Mouse (Mus musculus) NIH3T3 (cell line): ENCODE results near the gene Klrb1c.
"Not testable (repeated sequence)": the region's sequence is repeated elsewhere in the genome, so short reads cannot be mapped to it uniquely, and the experiment has no call there.

Experiments used
- DNase-seq: peaks from one replicate; pipeline ENCODE4 v3.0.0-alpha.2; 2012; ENCODE audit warnings: low read depth

Klrb1c gene

GRCm38 (mm10) chr6:128755402-128755763, 33.6 kb downstream of the Klrb1c start:
- DNase-seq: not testable (repeated sequence)

GRCm38 (mm10) chr6:128754748-128755401, 34.1 kb downstream of the Klrb1c start:
- not testable (repeated sequence) for DNase-seq

DNA sequence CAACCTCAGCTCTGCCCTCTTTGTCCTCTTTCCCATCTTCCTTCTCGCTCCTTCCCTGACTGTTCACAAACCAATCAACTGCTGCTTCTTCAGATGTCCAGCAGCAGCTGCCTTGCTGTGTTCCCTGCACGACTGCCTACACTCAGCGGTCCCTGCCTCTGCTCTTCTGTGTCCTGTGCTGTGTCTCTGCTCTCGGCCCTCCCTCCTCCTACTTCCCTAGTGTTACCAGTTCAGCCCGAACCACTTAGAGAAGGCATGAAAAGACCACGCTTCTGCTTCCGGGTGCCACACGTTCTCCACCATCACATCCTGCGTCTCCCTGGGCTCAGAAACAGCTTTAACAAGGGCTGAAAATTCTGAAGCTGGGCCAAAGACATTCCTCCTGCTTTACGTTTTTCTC, 34.8 kb downstream of the Klrb1c start:
- DNase-seq: peak; percentile 56

DNA sequence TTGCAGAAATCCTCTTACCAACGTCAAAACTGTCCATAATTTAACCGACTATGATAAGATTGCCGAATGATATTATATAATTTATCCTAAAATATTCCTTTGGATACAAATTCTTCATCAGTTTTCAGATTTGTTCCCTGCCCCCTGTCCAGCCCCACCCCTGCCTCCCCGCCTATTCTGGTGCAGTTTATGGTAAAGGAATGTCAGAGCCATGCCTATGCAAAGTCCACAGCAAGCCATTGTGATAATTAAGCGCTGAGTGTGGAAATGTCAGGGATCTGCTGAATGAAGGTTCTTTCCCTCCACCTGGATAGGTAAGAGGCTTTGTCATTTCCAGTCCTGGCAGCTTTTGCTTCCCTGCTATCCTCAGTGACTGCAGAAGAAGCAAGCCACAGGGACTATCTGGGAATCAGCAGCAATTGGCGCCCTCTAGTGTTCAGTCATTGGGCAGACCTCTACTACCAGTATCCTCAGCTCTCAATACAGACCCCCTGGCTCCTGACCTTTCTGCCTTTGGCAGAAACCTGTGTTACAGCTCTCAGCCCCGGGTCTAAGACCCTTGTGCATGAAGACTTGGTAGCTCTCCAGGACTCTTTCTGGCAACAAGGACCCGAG, 35.3 kb downstream of the Klrb1c start:
- DNase-seq: peak; percentile 84

GRCm38 (mm10) chr6:128747006-128747405, 42.0 kb downstream of the Klrb1c start:
- not testable (repeated sequence) for DNase-seq

- DNase-seq: no peak
Observed at GRCm38 (mm10) chr6:128737445-128737844, 51.6 kb downstream of the Klrb1c start.

GRCm38 (mm10) chr6:128736100-128736499, 52.9 kb downstream of the Klrb1c start:
- DNase-seq: peak; percentile 52

DNA sequence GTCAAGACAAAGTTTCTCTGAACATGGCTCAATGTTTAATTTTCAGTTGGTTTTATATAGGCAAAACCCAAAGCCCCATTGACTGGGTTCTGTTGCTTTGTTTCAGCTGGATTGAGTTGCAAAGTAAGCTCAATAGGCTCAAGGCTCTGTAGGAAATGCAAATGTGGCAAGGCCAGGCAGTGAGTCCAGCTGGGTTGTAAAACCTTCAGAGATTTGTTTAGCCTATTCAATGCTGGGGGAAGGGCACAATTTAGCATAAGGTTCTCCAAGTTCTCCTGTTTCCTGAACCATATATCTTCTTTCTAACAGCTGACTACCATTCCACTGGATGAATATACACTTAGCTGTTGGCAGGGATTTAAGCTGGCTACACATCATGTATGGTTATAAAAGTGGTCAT, 54.1 kb downstream of the Klrb1c start:
- no peak for DNase-seq

DNA sequence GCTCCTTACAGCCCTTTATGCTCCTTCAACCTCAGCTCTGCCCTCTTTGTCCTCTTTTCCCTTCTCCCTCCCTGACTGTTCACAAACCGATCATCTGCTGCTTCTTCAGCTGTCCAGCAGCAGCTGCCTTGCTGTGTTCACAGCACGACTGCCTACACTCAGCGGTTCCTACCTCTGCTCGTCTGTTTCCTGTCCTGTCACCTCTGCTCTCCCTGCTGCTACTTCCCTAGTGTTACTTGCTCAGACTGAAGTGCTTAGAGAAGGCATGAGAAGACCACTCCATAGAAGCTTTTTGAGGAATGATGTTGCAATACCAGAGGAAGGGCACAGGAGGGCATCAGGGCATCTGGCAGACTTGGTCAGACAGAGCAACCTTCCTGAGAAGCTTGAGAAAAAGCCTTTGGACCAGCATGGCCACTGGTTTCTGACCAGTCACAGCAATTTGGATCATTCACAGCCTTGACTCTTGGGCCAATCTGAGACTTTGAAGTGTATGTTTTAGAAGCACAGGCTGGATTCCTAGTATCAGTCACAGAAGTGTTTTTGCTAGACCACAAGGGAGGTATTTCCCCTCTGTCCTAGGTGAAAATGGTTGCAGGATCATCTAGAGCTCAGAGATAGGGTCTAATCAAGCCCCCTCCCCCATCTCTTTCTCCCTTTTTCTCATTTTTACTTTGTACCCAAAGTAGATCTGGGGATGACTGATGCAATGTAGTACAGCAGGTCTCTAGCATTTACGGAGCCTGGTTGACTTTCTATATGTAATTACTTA, 54.9 kb downstream of the Klrb1c start:
- no peak for DNase-seq

DNA sequence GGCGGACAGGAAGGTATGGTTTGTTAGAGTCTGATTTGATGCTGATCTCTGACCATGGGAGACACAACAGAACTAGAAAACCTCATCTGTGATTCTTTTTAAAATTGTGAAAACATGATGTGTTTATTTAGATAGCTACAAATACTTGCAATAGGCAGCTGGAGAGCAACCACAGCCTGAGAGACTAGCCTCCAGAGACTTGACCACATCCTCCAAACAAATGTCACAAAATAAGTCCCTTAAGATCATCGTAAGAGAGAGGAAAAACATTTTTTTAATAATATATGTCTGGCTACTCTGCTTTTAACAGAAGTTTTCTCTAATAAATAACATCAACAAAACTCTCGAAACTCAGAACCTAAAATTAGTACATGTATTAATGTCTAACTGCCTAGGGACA, 57.0 kb downstream of the Klrb1c start:
- no peak for DNase-seq
